Mouse (Mus musculus) retina, postnatal 7 days (tissue): ENCODE measurements around the gene Ckap5.

ENCODE experiments used
- DNase-seq: peaks from one replicate; pipeline ENCODE4 v3.0.0-alpha.2; 2012; ENCODE audit warnings: low read depth, low spot score

Gene Ckap5

GRCm38 (mm10) chr2:91627486-91627885 lies 100.9 kb downstream of the Ckap5 start:
- DNase-seq = no peak

DNA sequence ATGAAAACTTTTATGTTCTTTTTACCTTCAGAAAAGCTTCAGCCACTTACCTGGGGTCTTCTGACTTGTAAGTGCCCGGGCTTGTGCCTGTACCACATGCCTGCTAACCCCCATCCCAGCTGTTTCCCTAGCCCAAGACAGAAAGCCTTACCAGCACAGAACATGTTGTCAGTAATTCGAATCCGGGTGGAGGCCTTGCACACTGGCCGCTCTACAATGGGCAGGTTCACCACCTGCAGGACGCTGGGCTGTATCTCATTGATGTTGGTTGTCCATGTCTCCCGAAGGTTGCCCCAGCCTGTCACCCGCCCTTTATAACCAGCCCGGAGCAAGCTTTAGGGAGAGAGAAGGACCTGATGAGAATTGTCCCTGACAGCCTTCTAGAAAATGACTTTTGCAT lies 101.6 kb downstream of the Ckap5 start:
- DNase-seq = no peak

- DNase-seq = no peak
Measured at GRCm38 (mm10) chr2:91629682-91630081, 103.1 kb downstream of the Ckap5 start.

GRCm38 (mm10) chr2:91630384-91630783 lies 103.8 kb downstream of the Ckap5 start:
- no peak for DNase-seq

DNA sequence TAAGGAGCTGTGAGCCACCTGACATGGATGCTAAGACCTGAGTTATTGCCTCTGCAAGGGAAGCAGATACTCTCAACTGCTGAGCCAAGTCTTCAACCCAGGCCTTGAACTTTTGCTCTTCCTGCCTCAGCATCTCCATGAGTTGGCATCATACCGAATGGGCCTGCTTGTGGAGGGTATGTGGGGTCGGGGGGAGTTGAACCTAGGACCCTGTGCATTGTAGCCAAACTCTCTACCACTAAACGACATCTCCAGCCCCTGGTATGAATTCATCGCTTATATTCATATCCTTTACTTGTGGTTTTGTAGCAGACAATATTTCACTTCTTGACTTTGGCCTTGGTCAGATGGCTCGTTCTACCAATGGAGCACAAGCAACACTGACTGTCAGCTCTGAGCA lies 105.3 kb downstream of the Ckap5 start:
- DNase-seq = no peak

- DNase-seq = no peak
Measured at GRCm38 (mm10) chr2:91632316-91632715, 105.8 kb downstream of the Ckap5 start.

DNA sequence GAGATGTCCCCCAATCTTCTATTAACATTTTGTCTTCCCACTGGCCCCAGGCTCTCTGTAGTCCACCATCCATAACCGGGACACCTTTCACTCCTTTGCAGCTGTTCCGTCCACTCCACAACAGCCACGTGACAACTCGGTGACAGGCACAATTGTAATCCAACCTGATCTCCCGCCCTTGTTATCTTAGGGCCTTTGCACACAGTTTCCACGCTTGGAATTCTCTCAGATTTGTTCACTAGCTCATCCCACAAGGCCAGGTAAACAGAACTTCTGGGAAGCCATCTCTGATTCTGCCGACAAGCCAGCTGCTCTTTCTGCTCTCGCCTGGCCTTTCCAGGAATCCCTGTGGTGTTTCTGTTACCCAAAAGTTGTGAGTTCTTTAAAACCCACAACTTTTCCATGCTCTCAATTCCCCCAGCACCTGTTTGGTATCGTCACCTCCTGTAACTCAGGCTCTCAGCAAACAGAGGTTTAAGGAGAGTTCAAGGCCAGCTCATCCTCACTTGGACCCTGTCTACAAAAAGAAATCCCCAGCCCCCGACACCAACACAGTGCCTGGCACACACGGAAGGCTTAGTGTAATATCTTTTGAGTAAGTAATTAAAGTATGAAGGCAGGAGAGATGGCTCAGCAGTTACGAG lies 106.9 kb downstream of the Ckap5 start:
- DNase-seq = no peak

GRCm38 (mm10) chr2:91634841-91635240 lies 108.3 kb downstream of the Ckap5 start:
- no peak for DNase-seq

DNA sequence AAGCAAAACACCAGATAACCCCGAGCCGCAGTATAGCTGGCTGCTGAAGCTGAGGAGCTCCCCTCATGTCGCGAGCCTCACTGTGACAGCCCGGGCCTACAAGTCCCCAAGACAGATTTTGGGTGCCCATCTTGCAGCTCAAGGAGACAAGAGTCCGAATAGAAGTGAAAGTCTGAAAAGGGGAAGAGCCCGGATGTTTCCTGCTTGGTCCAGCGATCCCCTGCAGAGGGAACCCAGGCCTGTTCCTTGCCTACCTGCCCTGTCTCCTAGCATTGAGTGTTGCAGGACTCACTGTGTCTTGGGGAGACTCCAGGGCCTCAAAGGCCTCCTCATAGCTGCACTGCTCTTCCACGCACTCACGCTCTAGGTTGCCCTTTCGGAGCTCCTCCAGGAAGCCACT lies 108.9 kb downstream of the Ckap5 start:
- DNase-seq = no peak

- no peak for DNase-seq
Measured at GRCm38 (mm10) chr2:91636229-91636628, 109.7 kb downstream of the Ckap5 start, which contains the start of gene F2. F2 (minus strand) TSS chr2:91636414.

- no peak for DNase-seq
Measured at GRCm38 (mm10) chr2:91636727-91637338, 110.3 kb downstream of the Ckap5 start.

DNA sequence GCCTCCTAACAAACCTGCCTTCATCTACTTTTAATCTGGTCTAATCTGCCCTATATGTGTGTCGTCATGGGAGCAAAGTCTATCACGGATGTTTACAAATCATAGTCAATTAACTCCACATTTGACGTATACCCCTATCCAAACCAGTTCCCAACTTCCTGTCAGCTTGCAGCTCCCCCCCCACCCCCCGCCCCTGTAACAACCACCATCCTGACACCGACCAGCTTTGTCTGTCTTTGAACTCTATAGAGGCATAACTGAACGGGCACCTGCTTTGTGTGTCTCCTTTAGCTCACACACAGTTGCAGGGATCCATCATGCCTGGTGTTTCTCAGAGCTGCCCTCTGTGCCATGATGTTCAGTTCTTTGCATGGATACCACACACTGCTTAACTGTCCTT lies 112.4 kb downstream of the Ckap5 start:
- no peak for DNase-seq

- DNase-seq = no peak
Measured at GRCm38 (mm10) chr2:91642825-91643415, 116.4 kb downstream of the Ckap5 start.

- DNase-seq = no peak
Measured at GRCm38 (mm10) chr2:91644021-91644420, 117.5 kb downstream of the Ckap5 start.

GRCm38 (mm10) chr2:91645354-91645753 lies 118.8 kb downstream of the Ckap5 start:
- no peak for DNase-seq

DNA sequence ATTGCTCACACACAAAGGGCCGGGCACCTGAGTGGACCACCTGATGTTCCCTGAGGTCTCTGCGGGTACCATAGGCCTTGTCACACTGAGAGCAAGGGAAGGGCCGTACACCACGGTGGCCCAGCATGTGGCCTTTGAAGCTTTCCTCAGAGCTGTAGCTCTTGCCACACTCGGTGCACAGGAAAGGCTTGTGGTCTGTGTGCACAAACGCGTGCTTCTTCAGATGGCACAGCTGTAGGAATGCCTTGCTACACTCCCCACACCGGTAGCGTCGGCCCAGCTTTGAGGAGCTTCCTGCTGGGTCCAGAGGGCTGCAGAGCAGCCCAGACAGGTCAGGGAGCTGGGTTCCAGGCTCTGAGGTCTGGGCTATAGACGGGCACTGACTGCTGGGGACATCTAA lies 119.2 kb downstream of the Ckap5 start:
- DNase-seq = no peak

DNA sequence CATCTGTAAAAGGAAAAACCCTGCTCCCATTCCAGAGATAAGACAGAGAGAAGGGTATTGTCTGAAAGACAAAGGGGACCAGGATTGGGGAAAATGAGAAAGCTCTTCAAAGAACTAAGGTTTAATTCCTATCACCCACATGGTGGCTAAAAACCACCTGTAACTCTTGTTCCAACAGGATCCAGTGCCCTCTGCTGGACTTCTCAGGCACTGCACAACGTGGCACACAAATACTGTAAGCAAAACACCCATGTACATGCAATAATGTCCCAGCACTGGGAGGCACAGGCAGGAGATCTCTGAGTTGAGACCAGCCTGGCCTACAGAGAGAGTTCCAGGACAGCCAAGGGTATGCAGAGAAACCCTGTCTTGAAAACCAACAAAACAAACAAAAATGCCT lies 120.2 kb downstream of the Ckap5 start:
- DNase-seq = no peak

- DNase-seq = no peak
Measured at GRCm38 (mm10) chr2:91649152-91649551, 122.6 kb downstream of the Ckap5 start.

- peak; percentile 99 for DNase-seq
Measured at GRCm38 (mm10) chr2:91649553-91650359, 123.2 kb downstream of the Ckap5 start, which contains the start of the genes Zfp408 and Arhgap1. Zfp408 (minus strand) TSS chr2:91649791. Arhgap1 (plus strand) TSS chr2:91649860.

DNA sequence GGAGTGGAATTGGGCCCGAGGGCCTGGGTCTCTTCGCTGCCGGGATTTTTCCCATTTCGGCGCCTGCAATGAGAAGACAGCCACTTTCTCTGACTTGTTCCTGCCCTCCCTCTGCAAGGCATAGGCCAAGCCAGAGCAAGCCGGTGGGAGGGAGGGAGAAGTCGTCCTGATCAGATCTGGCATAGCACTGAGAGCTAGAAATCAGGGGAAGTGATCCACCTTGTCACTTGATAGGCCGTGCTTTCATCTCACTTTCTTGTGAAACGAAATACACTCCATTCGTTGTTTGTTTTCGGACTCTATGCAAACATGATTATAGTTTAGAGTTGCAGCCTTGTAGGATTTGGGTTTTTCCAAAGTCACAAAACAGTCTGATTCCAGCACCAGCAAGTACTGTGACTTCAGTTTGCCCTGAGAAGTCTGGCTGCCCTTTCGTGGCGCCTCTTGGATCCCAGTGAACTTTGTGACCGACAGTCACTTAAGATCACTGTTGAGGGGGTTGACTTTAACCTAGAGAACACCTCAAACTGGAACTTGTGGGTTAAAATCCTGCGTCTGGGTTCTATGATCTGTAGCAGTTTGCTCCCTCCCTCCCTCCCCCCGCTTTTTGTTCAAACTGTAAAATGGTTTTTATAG lies 123.9 kb downstream of the Ckap5 start:
- no peak for DNase-seq

DNA sequence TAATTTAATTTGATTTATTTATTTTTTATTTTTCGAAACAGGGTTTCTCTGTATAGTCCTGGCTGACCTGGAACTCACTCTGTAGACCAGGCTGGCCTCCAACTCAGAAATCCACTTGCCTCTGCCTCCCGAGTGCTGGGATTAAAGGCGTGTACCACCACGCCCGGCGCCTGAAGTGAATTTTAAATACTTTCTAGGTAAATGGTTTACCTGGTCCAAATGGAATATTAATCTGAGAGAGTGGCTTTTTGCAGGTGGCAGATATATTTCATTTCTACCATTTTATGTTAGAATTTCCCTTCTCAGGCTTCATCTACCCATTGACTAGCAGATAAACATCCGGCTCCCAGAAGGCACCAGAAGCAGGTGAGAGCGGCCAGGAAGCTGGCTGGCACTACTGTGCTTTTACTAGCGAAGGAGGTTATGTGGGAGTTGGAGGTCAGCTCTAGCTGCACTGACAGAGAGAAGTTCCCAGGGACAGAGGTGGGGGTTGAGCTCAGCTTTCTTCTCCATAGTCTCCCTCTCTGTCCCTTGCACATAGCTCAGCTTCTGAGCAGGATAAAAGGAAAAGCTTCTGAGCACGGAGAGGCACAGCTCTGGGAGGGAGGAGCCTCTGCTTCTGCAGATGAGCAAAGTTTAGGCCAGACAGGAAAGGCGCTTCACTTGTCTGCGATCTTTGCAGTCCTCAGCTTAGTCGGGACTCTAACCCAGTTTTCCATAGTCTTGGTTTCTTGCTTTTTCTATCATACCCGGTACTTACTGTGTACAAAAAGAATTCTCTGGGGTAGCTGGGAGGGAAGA lies 125.1 kb downstream of the Ckap5 start:
- DNase-seq = no peak
